Mouse (Mus musculus) olfactory bulb, adult 2 months (tissue): ENCODE measurements around the gene Sec63. TPM values are rescaled to one million over a fixed set of nuclear protein-coding genes. Genes with fewer than 3 reads are reported as not detected.

Experiments
- H3K27ac ChIP-seq: fragments of 200-500 bp; 2 replicates; pipeline ENCODE4 v1.5.1; 2012; ENCODE audit warnings: low read depth, low read length; ENCODE audit not compliant: insufficient read depth
- H3K4me1 ChIP-seq: fragments of 200-500 bp; 2 replicates; pipeline ENCODE4 v1.6.1; 2012; ENCODE audit warnings: low read length; ENCODE audit not compliant: control insufficient read depth, insufficient read depth
- H3K4me3 ChIP-seq: fragments of 200-500 bp; 2 replicates; pipeline ENCODE4 v1.5.1; 2012; ENCODE audit warnings: mild to moderate bottlenecking, low read depth, low read length, moderate library complexity; ENCODE audit not compliant: insufficient read depth
- CTCF ChIP-seq: fragments of 200-500 bp; IDR thresholded peaks from 2 replicates; pipeline ENCODE4 v1.5.1; 2012; ENCODE audit warnings: low read depth, mild to moderate bottlenecking, low read length, moderate library complexity; ENCODE audit not compliant: insufficient read depth
- POLR2A ChIP-seq: fragments of 200-500 bp; IDR thresholded peaks from 2 replicates; pipeline ENCODE4 v1.6.1; 2012; ENCODE audit warnings: mild to moderate bottlenecking, low read depth, low read length, moderate library complexity; ENCODE audit not compliant: insufficient read depth
- WGBS: fragments of 180-500 bp; shearing (Covaris S2); methylation state at CpG from one replicate; pipeline ENCODE4 v1.1.7; 2018; 5-methylcytosine and 5-hydroxymethylcytosine counted together
- polyA plus RNA-seq: library from polyadenylated mRNA; stranded (reverse); fragments of >200 nt; gene quantifications from 2 replicates; pipeline ENCODE4 v1.2.4, GENCODE M21; 2012; ENCODE audit warnings: low replicate concordance; ENCODE audit not compliant: missing spikeins, insufficient read depth, insufficient read length

Sec63 gene
- polyA plus RNA-seq, 1 experiment = not detected

DNA sequence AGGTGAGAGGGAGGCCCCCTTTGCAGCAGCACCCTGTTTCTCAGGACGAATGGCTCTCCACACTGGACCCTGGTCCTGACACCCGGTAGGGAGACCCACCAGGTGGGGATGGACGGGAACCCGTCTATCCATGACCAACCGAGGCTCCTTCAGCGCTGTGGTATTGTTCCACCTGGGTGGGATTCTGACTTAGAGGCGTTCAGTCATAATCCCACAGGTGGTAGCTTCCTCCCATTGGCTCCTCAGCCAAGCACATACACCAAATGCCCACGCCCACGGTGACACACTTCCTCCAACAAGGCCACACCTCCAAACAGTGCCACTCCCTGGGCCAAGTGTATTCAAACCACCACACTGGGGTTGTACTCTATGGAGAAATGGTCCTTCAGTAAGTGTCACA is 95.3 kb downstream of the Sec63 start:
- WGBS = 95% methylated on average over 9 of the region's 9 CpGs
- Histone ChIP-seq H3K27ac (no peak overlapping the region), H3K4me3 (no peak overlapping the region), H3K4me1 (peaks cover 3% of the 10 kb centered on the region)
- TF ChIP-seq CTCF (no peak), POLR2A (no peak)

DNA sequence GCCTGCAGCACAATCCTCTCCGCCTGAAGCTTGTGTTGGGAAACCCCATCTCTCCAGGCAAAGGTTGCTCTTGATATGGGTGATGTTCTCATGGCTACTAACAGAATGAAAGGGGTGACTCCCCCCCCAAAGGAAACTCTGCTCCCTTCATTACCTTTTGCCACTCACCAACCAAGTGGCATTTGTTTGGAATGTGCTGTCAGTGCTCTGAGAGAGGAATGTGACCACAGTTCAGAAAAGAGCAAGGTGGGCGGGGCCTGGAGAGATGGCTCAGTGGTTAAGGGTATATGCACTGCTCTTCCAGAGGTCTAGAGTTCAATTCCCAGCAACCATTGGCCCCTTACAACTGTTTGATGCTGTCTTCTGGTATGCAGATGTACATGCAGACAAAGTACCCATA is 95.7 kb downstream of the Sec63 start:
- peaks cover 3% of the 10 kb centered on the region for H3K4me1 ChIP-seq
- 98% methylated on average over 2 of the region's 2 CpGs for WGBS
- TF ChIP-seq POLR2A (no peak), CTCF (no peak)
- no peak overlapping the region for H3K27ac ChIP-seq
- no peak overlapping the region for H3K4me3 ChIP-seq

DNA sequence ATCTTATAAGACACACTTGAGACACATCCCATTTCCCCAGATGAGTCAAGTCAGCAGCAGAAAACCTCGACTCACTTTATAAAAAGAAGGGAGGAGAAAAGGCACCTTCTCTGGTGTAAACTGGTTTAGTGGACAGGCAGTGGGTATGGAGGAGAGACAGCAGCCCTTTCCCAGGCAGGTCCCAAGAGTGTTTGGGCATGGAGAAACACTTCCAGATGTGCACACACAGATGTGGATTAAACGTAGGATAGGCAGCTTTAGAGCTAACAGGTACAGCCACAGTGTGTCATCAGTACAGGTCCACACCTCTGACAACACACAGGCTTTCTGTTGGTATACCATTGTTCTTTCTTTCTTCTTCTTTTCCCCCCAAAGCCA is 98.5 kb downstream of the Sec63 start:
- no peak for TF ChIP-seq CTCF
- no peak for TF ChIP-seq POLR2A
- no peak overlapping the region for H3K27ac ChIP-seq
- H3K4me1 ChIP-seq = peaks cover 13% of the 10 kb centered on the region
- 75% methylated on average over 2 of the region's 2 CpGs for WGBS
- no peak overlapping the region for H3K4me3 ChIP-seq

DNA sequence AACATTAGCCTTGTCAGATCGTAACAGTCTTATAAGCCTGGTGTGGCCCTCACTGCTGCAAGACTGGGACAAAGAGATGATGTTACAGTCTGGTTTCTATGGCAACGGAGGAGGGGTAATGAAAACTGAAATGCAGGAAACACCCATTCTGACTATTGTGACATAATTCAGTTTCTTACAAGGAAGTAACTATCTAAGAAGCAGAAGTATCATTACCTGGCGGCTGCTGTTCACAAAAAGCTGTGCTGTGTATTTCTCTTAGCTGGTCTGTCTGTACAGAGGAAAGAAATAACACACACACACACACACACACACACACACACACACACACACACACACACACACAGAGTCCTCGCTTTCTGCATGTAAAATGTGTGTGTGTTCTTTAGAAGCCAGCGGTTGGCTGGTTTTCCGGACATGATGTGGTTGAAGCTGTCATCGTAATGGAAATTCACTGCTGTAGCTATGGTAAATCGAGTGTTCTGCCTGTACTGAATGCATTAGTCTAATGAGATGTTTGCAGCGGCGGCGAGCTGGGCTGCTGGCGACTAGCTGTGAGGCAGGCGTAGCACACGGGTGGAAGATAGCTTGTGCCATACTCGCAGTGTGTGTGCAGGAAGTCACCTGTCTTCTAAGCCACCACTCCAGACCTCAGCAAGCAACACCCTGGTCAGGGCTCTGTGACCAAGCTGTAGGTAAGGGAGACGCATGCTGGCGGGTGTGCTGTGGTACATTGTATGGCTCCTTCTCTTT is 99.0 kb downstream of the Sec63 start, which contains the start of gene Scml4:
Gene Scml4 (plus strand): TSS at position 212 of the 753 bp plus-strand sequence.
- H3K4me1 ChIP-seq = peaks cover 13% of the 10 kb centered on the region
- H3K4me3 ChIP-seq = peak within 1 kb of the TSS; percentile 44
- no peak within 1 kb of the TSS for H3K27ac ChIP-seq
- 25% methylated on average over 17 of the region's 17 CpGs for WGBS
- TF ChIP-seq POLR2A (no peak), CTCF (no peak)

DNA sequence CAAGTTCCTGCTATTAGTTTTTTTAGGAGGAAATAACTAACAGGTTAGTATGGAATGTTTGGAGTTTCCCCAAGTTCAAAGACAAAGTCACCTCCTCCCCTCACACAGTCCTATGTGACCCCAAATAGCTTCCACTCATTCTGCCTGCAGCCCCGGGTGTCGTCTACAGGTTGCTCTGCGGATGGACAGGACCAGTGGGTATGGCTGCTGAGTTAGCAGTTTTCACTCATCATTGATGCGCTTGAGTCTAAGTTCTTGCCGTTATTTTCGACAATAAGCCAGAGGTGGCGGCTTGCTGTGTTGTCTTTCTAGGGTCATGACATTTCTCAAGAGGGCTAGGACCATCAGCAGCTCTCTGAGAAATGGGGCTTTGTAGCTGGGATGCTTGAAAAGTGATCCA is 100.2 kb downstream of the Sec63 start:
- TF ChIP-seq POLR2A (no peak), CTCF (no peak)
- Histone ChIP-seq H3K4me3 (no peak overlapping the region), H3K4me1 (peaks cover 13% of the 10 kb centered on the region), H3K27ac (no peak overlapping the region)
- WGBS = 89% methylated on average over 7 of the region's 7 CpGs

DNA sequence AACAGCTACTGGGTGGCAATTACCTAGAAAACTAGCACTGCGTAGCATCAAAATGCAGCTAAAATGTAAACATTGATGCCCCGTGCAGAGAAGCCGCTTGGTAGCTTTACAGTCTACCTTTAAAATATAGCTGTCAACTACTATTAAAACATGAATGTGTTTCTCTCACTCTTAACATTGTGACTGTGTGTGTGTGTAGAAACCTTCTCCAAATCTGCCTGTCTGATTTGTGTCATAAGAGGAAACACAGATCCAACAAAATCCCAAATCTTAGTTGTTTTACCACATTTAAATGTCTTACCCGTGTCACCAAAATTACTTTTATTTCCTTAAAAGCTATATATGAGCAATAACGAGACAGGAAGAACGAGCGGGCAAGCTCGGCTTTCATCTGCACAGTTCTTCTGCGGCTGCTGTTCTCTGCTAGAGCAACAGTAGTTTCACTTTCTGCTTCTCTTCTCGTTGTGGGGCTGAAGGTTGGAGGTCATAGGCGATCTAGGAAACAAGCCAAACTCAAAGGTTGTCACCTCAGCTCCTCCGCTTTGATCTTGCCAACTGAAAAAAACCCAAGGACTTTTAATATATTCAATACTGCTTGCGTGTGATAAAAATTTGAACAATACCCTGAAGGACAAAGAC is 100.9 kb downstream of the Sec63 start:
- Histone ChIP-seq H3K27ac (0 out of 2 replicates have a peak overlapping the region, but pooled peaks have one; percentile 21), H3K4me1 (peaks cover 13% of the 10 kb centered on the region), H3K4me3 (no peak overlapping the region)
- TF ChIP-seq CTCF (no peak), POLR2A (no peak)
- 53% methylated on average over 13 of the region's 13 CpGs for WGBS

DNA sequence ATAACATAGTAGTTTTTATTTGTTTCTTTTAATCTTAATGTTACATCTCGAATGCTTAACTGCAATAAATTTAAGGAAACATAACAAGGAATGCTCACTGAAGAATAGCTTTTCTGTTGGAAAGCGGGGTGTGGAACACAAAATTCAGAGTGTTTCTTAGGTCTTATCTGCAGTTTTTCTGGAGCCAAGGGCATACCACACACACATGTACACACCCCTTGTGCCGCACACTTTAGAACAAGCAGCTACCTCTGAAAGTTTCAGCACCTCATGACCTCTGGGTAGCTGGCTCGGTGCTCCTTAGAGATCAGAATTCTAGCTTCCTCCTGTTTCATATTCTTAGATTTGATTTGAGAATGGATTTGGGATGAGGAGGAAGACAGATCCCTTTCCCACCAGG is 101.5 kb downstream of the Sec63 start:
- TF ChIP-seq CTCF = no peak
- TF ChIP-seq POLR2A = no peak
- Histone ChIP-seq H3K4me3 (no peak overlapping the region), H3K4me1 (peaks cover 13% of the 10 kb centered on the region), H3K27ac (no peak overlapping the region)
- 63% methylated on average over 4 of the region's 4 CpGs for WGBS

DNA sequence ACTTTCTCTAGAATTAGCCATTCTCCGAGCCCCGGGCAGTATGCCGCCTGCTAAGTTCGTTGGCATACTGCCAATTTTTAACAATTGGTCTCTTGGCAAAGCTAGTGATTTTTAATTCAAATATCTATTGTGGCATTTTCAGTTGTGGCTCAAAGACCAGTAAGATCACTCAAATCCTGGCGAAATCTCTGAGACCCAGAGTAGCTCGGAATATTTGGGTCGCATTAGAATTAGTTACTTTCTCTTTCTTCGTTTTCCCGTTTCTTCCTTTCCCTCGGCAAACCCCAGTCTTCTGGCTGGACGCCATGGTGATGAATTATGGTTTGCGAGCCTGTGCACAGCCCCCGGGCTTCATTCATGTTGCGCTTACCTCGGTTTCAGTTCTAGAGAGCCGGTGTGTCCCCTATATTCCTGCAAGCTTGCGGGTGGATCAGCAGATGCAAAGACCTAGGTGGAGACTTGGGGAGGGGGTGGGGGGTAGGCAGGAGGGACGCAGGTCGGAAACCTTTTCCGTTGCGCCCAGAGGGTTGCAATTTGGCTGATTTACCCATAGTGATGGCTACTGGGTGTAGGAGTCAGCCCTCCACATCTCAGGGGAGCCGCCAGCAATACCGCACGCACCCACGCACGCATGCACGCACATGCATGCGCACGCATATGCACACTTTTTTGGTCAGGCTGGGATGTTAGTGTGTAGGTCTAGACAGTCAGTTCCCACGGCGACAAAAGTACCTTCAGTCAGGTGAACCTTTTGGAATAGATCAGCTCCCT is 102.5 kb downstream of the Sec63 start:
- no peak overlapping the region for H3K27ac ChIP-seq
- H3K4me1 ChIP-seq = peaks cover 13% of the 10 kb centered on the region
- WGBS = 13% methylated on average over 31 of the region's 31 CpGs

DNA sequence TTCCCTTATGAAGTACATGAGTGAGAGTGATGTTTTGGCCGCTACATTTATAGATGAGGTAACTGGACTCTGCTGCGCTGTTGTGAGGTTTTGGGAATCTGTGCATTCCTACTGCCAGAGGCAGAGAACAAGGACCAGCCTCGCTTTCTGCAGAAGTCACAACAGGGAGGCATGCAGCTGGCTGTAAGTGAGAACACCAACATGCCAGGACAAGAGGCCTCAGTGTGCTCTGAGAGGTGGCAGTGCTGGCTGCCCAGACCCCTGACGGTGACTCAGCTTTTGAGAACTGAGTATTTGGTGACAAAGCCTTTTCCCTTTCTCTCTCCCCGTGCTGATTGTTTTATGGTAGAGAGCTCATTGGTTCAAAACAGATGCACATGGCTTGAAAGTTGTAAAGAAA is 103.4 kb downstream of the Sec63 start:
- H3K27ac ChIP-seq = no peak overlapping the region
- 36% methylated on average over 5 of the region's 5 CpGs for WGBS
- peaks cover 13% of the 10 kb centered on the region for H3K4me1 ChIP-seq
- H3K4me3 ChIP-seq = no peak overlapping the region
- TF ChIP-seq POLR2A = no peak
- TF ChIP-seq CTCF = no peak

More for the DNA sequence above, 102.5 kb downstream of the Sec63 start:
- H3K4me3 ChIP-seq = peak overlapping the region; percentile 41
- no peak for TF ChIP-seq POLR2A
